Mouse (Mus musculus) embryonic facial prominence, embryonic 14.5 days (tissue): ENCODE measurements around the gene Asf1b. TPM values are rescaled to one million over a fixed set of nuclear protein-coding genes. Genes with fewer than 3 reads are reported as not detected.
"Not testable (repeated sequence)": the region's sequence is repeated elsewhere in the genome, so short reads cannot be mapped to it uniquely, and the experiment has no call there.

Experiments
- ATAC-seq: fragments of 200-750 bp; cut with Nextera tagmentation; 2 replicates; pipeline ENCODE4 v1.8.0; 2017; ENCODE audit warnings: low read depth, moderate number of reproducible peaks, moderate TSS enrichment
- DNase-seq: peaks from one replicate; pipeline ENCODE4 v3.0.0-alpha.2; 2015; ENCODE audit warnings: low spot score
- H3K27ac ChIP-seq: fragments of 300-500 bp; sonication (generic); replicated peaks from 2 replicates; pipeline ENCODE4 v1.5.1; 2014; ENCODE audit warnings: low read depth, mild to moderate bottlenecking, low read length, moderate library complexity
- H3K27me3 ChIP-seq: fragments of 300-500 bp; sonication (generic); replicated peaks from 2 replicates; pipeline ENCODE4 v1.6.1; 2014; ENCODE audit warnings: low read length; ENCODE audit not compliant: control insufficient read depth, insufficient read depth
- H3K36me3 ChIP-seq: fragments of 300-500 bp; sonication (generic); 2 replicates; pipeline ENCODE4 v1.6.1; 2014; ENCODE audit warnings: low read length, mixed read lengths; ENCODE audit not compliant: control insufficient read depth, insufficient read depth
- H3K4me1 ChIP-seq: fragments of 300-500 bp; sonication (generic); 2 replicates; pipeline ENCODE4 v1.6.1; 2014; ENCODE audit warnings: antibody characterized with exemption, low read length; ENCODE audit not compliant: control insufficient read depth, insufficient read depth
- H3K4me2 ChIP-seq: fragments of 300-500 bp; sonication (generic); 2 replicates; pipeline ENCODE4 v1.6.1; 2014; ENCODE audit warnings: low read depth, mild to moderate bottlenecking, low read length, moderate library complexity, mixed read lengths
- H3K4me3 ChIP-seq: fragments of 300-500 bp; sonication (generic); 2 replicates; pipeline ENCODE4 v1.5.1; 2014; ENCODE audit warnings: low read depth, mild to moderate bottlenecking, low read length
- H3K9ac ChIP-seq: fragments of 300-500 bp; sonication (generic); 2 replicates; pipeline ENCODE4 v1.6.1; 2014; ENCODE audit warnings: low read depth, mild to moderate bottlenecking, low read length, moderate library complexity, mixed read lengths
- H3K9me3 ChIP-seq: fragments of 300-500 bp; sonication (generic); 2 replicates; pipeline ENCODE4 v1.6.1; 2016; ENCODE audit warnings: low read length; ENCODE audit not compliant: control insufficient read depth
- WGBS: fragments of 180-500 bp; shearing (Covaris S2); extraction: QIAGEN DNeasy Blood & Tissue Kit; methylation state at CpG from one replicate; pipeline ENCODE4 v1.1.7; 2014; 5-methylcytosine and 5-hydroxymethylcytosine counted together
- polyA plus RNA-seq: library from polyadenylated mRNA; unstranded; fragments of >200 nt; fragmentation: Nextera tagmentation; extraction: Ambion mirVana; gene quantifications from 2 replicates; pipeline ENCODE4 v1.2.1, GENCODE M21; 2014

Asf1b gene
- polyA plus RNA-seq, 1 experiment from 2014 or later = 68.8 TPM

- no peak overlapping the region for H3K9ac ChIP-seq
- no peaks in the 10 kb centered on the region for H3K9me3 ChIP-seq
- H3K27ac ChIP-seq = no peak overlapping the region
- DNase-seq (no peak), ATAC-seq (no peak)
- peak overlapping the region; percentile 97; the same call in 1 of the 2 replicates for H3K4me2 ChIP-seq
- H3K27me3 ChIP-seq = no peaks in the 10 kb centered on the region
- peaks cover 15% of the 10 kb centered on the region for H3K4me1 ChIP-seq
- no peak overlapping the region for H3K4me3 ChIP-seq
- peaks cover 37% of the 10 kb centered on the region for H3K36me3 ChIP-seq
- WGBS = 58% methylated on average over 12 of the region's 12 CpGs
Observed at GRCm38 (mm10) chr8:84002957-84003611, 47.8 kb downstream of the Asf1b start.

- Histone ChIP-seq H3K27ac (peak overlapping the region; percentile 91), H3K36me3 (peaks cover 37% of the 10 kb centered on the region), H3K27me3 (no peaks in the 10 kb centered on the region), H3K4me3 (peak overlapping the region; percentile 57), H3K4me1 (peaks cover 14% of the 10 kb centered on the region), H3K9me3 (no peaks in the 10 kb centered on the region), H3K9ac (peak overlapping the region; percentile 67), H3K4me2 (peak overlapping the region; percentile 97)
- no peak for ATAC-seq
- 65% methylated on average over 6 of the region's 6 CpGs for WGBS
- no peak for DNase-seq
Observed at GRCm38 (mm10) chr8:84003612-84004246, 48.4 kb downstream of the Asf1b start.

DNA sequence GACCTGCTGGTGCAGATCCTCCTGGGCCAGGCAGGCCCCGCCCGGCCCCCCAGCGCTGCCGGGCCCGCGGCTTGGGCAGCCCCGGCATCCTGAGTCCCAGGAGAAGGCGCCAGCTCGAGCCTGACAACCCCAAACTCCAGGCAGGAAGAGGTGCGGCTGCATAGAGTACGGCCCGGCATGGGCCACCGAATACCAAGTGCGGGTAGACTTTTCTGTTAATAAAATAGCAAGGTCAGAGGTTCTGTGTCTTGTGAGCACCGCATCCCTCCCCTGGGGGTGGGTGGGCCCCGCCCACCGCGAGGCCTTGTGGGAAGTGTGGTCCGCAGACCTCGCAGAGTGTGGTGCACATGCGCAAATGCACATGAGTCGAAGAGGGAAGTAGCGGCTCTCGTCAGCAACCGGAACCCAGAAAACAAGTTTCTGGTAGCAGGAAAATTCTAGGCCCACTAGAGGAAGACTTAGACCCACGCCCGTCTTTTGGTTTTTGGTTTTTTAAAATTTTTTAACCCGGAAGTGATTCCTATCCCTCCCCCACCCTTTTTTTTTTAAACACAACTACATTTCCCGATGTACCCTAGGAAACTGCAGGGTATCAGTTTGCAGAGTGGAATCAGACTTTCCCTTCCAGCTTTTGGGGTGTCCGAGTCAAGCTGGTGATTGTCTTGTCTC lies 49.4 kb downstream of the Asf1b start:
- peak overlapping the region; percentile 67 for H3K9ac ChIP-seq
- peak; percentile 88 for ATAC-seq

GRCm38 (mm10) chr8:84005502-84005901 lies 50.2 kb downstream of the Asf1b start:
- Histone ChIP-seq H3K36me3 (peaks cover 21% of the 10 kb centered on the region), H3K27ac (peak overlapping the region; percentile 91)
- 93% methylated on average over 7 of the region's 7 CpGs for WGBS
- H3K9me3 ChIP-seq, H3K4me1 ChIP-seq, H3K4me2 ChIP-seq, ATAC-seq, DNase-seq, H3K4me3 ChIP-seq, H3K27me3 ChIP-seq, H3K9ac ChIP-seq: not testable (repeated sequence)

More for the DNA sequence above, 49.4 kb downstream of the Asf1b start:
- Histone ChIP-seq H3K27me3 (no peaks in the 10 kb centered on the region), H3K4me2 (peak overlapping the region; percentile 97), H3K4me1 (peaks cover 7% of the 10 kb centered on the region; the same call in 1 of the 2 replicates), H3K36me3 (peaks cover 29% of the 10 kb centered on the region), H3K27ac (peak overlapping the region; percentile 91), H3K4me3 (peak overlapping the region; percentile 57), H3K9me3 (no peaks in the 10 kb centered on the region)
- DNase-seq = peak; percentile 97
- WGBS = under 1% methylated on average over 29 of the region's 30 CpGs

GRCm38 (mm10) chr8:84008362-84008761 lies 53.1 kb downstream of the Asf1b start:
- H3K4me3 ChIP-seq = no peak overlapping the region
- H3K4me2 ChIP-seq = no peak overlapping the region
- H3K36me3 ChIP-seq = no peaks in the 10 kb centered on the region
- WGBS = 21% methylated on average over 7 of the region's 7 CpGs
- H3K9me3 ChIP-seq = no peaks in the 10 kb centered on the region
- DNase-seq (no peak), ATAC-seq (no peak)
- peaks cover 35% of the 10 kb centered on the region for H3K27me3 ChIP-seq
- H3K4me1 ChIP-seq = peaks cover 19% of the 10 kb centered on the region
- no peak overlapping the region for H3K9ac ChIP-seq
- no peak overlapping the region for H3K27ac ChIP-seq

- Histone ChIP-seq H3K4me2 (0 out of 2 replicates have a peak overlapping the region, but pooled peaks have one; percentile 19), H3K27me3 (peaks cover 43% of the 10 kb centered on the region), H3K9ac (no peak overlapping the region), H3K36me3 (no peaks in the 10 kb centered on the region), H3K4me1 (peaks cover 19% of the 10 kb centered on the region), H3K9me3 (no peaks in the 10 kb centered on the region), H3K27ac (no peak overlapping the region), H3K4me3 (peak overlapping the region; percentile 54; the same call in 1 of the 2 replicates)
- peak; percentile 50; the same call in 1 of the 2 replicates for ATAC-seq
- peak; percentile 82 for DNase-seq
- under 1% methylated on average over 11 of the region's 11 CpGs for WGBS
Observed at GRCm38 (mm10) chr8:84009876-84010275, 54.6 kb downstream of the Asf1b start.

DNA sequence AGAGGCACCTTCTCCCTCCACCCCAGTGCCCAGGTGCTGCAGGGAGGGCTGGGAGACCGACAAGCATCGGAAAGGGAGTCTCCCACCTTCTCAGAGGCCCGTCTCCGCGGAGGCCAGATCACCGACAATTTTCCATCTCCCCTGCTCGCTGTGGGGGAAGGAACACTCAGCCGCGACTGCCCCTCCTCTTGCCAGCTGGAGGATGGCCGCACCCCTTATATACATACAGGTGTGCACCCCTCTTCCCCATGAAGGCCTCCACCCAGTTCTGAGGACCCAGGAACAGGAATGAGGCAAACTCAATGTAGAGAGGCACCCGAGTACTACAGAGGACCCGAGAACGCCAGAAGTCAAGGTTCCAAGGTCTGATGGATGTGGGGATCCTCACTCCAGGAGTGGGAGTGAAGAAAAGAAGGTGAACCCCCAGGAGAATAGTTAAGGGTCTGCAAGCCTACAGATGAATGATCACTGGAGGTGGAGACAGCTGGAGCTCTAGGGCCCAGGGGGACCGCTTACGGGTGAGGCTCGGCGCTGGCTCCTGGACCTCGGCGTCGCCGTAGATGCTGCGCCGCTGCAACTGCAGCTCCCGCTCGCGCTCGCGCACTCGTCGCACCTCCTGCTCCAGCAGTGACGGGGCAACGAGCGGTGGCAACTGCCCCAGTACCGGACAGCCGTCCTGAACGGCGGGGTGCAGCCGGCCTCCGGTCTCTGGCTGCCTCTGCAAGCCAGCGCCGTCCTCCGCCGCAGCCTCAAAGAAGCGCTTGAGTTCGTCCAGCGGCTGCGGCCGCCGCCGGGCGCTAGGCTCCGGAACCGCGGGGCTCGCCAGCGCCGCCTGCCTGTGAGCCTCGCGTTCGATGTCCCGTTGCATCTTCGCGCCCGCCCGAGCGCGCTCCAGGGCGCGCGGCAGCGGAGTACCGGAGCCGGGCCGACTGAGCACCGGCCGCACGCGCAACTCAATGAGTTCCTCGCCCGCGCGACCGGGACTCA lies 55.6 kb downstream of the Asf1b start:
- peak overlapping the region; percentile 98 for H3K4me2 ChIP-seq
- peak; percentile 51; the same call in 1 of the 2 replicates for ATAC-seq
- peak overlapping the region; percentile 54 for H3K4me3 ChIP-seq
- H3K9ac ChIP-seq = peak overlapping the region; percentile 57
- 5% methylated on average over 25 of the region's 83 CpGs for WGBS
- no peaks in the 10 kb centered on the region for H3K9me3 ChIP-seq
- DNase-seq = peak; percentile 69
- no peak overlapping the region for H3K27ac ChIP-seq
- H3K27me3 ChIP-seq = peaks cover 43% of the 10 kb centered on the region
- H3K4me1 ChIP-seq = peaks cover 15% of the 10 kb centered on the region
- H3K36me3 ChIP-seq = no peaks in the 10 kb centered on the region
